Mouse (Mus musculus): ENCODE measurements around the gene Ist1.

Ist1 gene

DNA sequence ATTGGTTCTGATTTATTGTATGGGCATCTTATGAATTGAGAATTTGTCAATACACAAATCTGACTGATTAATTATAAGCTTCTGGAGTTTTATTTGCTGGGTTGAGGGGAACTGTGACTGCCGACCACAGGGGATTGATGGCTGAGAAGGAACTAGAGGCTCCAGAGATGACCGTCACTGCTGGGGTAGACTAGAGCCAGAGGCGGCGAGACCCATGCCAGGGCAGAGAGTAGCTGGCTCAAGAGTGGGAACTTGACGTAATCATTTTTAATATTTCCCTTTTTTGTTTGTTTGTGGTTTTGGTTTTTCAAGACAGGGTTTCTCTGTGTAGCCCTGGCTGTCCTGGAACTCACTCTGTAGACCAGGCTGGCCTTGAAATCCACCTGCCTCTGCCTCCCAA is 5.8 kb downstream of the Ist1 start:
- CTCF ChIA-PET: interaction anchor here (0.6 kb wide), 1 partner anchor 48 kb away, joined by 20 read pairs; no protein-coding TSS in a partner anchor

DNA sequence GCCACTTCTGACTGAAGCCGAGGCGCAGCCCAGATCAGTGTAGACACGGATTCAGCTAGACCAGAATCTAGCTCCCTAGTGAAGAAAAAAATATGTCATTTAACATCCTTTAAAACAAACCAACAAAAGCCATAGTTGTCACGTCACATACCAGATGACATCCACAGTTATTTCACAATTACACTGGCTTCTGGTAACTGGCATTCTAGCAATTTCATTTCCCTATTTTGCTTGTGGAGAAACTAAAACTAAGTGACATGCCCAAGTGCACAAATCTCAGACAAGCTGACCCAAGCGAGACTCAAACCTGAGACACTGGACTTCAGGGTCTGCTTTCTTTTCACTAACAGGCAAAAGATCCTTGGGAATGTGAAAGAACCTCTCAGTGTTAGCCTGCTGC is 10.9 kb downstream of the Ist1 start:
- CTCF ChIA-PET: no interaction called here

- CTCF ChIA-PET: interaction anchor here (0.7 kb wide), 1 partner anchor 357 kb away, joined by 5 read pairs; no protein-coding TSS in a partner anchor
Observed at GRCm38 (mm10) chr8:109681535-109681934, 11.5 kb downstream of the Ist1 start.

- CTCF ChIA-PET: no interaction called here
Observed at GRCm38 (mm10) chr8:109675896-109676643, 17.0 kb downstream of the Ist1 start.

GRCm38 (mm10) chr8:109673596-109673995 is 19.5 kb downstream of the Ist1 start:
- CTCF ChIA-PET: no interaction called here

DNA sequence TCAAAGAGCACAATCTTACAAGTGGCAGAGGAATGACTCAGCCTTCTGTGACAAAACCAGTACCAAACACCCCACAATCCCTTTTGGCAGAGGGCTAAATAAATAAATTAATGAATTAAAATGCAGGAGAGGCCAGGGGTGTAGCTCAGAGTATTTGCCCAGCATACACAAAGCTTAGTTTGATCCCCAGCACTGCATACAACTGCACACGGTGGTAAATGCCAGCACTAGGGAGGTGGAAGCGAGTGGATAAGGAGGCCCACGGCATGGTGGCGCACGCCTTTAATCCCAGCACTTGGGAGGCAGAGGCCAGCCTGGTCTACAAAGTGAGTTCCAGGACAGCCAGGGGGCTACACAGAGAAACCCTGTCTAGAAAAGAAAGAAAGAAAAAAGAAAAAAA is 20.4 kb downstream of the Ist1 start:
- CTCF ChIA-PET: no interaction called here

DNA sequence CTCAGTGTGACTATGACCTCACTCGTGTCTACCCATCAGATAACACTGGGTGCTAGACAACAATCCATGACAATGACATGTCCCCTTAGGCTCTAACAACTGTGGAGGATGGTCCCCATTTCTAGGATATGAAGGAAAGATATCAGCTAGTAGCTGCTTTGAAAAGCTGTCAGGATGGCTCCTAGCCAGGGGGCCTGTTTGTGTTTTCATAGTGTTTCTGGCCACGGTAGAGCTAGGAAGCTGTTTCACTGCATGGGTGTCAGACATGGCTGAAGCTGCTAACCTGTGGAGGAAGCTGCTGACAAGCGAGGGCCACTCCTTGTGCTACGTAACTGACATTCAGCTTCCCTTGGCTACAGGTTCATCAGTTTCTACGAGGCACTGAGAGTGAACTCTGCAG is 26.4 kb downstream of the Ist1 start:
- CTCF ChIA-PET: no interaction called here

GRCm38 (mm10) chr8:109662328-109662727 is 30.7 kb downstream of the Ist1 start:
- CTCF ChIA-PET: no interaction called here

DNA sequence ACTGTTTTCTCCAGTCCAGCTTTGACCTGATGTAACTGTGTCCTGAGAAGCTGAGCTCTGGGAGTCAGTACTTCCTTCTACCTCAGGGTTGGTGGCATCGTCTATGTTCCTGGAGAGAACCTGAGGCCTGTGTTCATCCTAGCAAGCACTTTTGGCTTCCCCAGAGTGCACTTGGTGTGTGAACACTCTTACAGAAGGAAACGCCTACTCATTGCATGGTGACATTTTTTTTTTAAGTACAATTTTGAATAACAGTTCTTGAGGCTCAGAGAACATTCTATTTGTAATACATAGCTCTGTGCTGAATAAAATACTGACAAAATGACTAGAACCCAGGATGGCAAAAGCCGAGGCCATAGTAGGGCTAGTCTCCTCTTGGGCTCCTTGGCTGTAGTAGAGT is 36.2 kb downstream of the Ist1 start:
- CTCF ChIA-PET: no interaction called here

GRCm38 (mm10) chr8:109650801-109651200 is 42.3 kb downstream of the Ist1 start:
- CTCF ChIA-PET: no interaction called here

DNA sequence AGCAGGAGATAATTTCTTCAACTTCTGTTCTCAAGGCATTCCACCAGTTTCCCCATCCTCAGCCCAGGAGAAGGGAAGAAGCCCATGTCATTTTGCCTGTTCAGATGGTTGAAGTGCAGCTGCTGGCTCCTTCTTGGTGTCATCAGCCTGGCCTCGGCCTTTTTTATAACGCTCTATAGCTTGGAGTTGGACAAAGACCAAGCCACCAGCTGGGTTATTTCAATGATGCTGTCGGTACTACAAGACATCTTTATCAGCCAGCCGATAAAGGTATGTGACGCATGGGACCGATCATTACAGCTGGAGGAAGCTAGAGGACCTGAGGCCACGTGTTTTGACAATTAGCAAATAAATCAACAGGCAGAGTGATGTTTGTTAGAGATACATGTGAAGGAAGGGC is 44.6 kb downstream of the Ist1 start:
- CTCF ChIA-PET: no interaction called here

- CTCF ChIA-PET: no interaction called here
Observed at GRCm38 (mm10) chr8:109647331-109647730, 45.7 kb downstream of the Ist1 start.

GRCm38 (mm10) chr8:109641236-109641635 is 51.8 kb downstream of the Ist1 start:
- CTCF ChIA-PET: no interaction called here

- CTCF ChIA-PET: interaction anchor here (0.6 kb wide), 1 partner anchor 98 kb away, joined by 3 read pairs; no protein-coding TSS in a partner anchor
Observed at GRCm38 (mm10) chr8:109640410-109640809, 52.6 kb downstream of the Ist1 start.

DNA sequence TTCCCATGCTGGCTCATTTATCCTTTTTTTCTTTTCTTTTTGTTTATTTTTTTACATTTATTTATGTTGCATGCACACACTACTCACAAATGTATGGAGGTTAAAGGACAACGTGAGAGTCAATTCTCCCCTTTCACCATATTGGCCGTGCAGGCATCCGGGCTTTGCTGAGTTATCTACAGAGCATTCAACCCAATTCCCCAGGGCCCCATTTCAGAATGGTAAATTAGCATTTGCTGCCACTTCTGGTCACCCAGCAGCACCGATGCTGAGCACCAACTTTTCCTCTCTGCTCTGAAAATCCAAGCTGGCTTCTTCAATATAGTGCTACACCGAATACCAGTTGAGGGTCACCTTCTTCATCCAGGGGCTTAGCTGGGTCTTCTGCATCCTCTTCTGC is 54.2 kb downstream of the Ist1 start:
- CTCF ChIA-PET: no interaction called here

GRCm38 (mm10) chr8:109635146-109635545 is 57.9 kb downstream of the Ist1 start:
- CTCF ChIA-PET: no interaction called here

GRCm38 (mm10) chr8:109632498-109632897 is 60.6 kb downstream of the Ist1 start:
- CTCF ChIA-PET: no interaction called here

DNA sequence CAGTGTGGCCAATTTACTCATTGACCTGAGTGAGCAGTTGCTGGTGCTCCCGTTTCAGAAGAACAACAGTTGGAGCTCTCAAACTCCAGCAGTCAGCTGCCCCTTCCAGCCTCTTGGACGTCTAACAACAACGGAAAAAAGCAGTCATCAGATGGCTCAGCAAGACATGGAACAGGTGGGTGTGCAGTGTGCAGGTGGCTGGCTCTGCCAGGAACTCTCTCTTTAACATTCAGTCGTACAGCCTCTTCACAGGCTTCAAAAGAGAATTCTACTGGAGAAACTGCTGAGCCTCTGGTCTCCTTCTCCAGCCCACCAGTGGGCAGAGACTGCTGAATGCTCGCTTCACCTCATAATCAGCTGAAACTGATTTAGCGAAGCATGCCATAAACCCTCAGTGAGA is 64.4 kb downstream of the Ist1 start:
- CTCF ChIA-PET: no interaction called here

Measured in spleen, embryonic (tissue).